Mouse (Mus musculus): ENCODE data around the gene Cutal.

Cutal gene

DNA sequence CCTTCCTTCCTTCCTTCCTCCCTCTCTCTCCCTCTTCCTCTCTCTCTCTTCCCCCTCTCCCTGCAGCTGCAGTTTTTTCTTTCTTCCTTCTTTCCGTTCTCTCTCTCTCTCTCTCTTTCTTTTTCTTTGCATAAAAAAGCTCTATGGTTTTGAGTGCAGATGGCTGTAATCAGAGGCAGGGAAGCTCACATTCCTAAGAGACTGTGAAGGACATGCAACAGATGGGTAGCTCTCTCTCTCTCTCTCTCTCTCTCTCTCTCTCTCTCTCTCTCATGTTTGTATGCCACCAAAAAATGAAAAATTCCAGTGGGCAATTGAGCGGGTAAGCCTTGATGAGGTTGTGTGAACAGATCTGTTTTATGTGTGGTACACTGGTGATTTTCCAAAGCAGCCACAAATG, 10.0 kb downstream of the Cutal start:
- DNase-seq, result no peak

DNA sequence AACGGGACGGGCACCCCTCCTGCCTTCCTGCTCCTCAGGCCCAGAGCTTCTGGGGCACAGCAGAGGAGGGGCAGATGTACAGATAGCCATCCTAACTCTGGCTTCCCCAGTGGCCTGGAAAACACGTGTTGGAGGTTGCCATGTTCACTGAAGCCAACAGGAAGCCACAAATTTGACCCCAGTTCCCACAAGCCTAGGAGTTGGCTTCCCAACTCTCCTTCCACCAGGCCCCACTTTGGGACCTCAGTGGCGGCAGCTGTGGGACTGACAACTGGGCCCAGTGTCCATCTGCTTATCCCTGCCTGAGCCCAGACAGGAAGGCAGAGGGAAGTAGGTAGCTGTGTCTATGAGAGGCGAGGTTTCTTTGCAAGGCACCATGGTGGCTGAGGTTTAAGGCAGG, 19.8 kb downstream of the Cutal start:
- DNase-seq, result no peak

GRCm38 (mm10) chr2:34895503-34896113, 21.4 kb downstream of the Cutal start:
- no peak for DNase-seq

- DNase-seq, result no peak
Observed at GRCm38 (mm10) chr2:34896821-34897460, 22.7 kb downstream of the Cutal start.

GRCm38 (mm10) chr2:34897820-34898219, 23.6 kb downstream of the Cutal start:
- DNase-seq, result no peak

DNA sequence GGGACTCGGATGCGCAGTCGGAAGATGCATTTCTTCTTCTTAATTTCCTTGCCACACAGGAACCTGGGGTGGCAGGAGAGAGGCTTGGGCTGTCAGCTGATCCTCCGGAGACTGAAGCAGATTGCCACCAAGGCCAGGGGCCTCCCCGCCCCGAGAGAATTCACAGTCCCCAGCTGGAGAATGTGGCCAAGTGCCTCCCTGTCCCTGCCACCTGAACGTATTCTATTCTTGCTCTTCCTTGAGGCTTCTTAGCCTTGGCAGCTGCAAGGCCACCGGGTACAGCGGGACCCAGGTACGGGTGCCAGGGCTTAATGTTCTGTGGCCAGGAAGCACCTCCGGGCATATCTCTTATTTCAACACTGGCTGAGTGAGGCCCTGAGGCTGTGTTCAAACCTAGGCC, 25.5 kb downstream of the Cutal start:
- DNase-seq, result no peak

- DNase-seq, result no peak
Observed at GRCm38 (mm10) chr2:34900412-34900811, 26.2 kb downstream of the Cutal start.

GRCm38 (mm10) chr2:34901726-34902125, 27.5 kb downstream of the Cutal start:
- no peak for DNase-seq

- no peak for DNase-seq
Observed at GRCm38 (mm10) chr2:34902731-34903130, 28.5 kb downstream of the Cutal start.

- DNase-seq, result no peak
Observed at GRCm38 (mm10) chr2:34903191-34903590, 29.0 kb downstream of the Cutal start.

GRCm38 (mm10) chr2:34903652-34904405, 29.6 kb downstream of the Cutal start:
- no peak for DNase-seq

DNA sequence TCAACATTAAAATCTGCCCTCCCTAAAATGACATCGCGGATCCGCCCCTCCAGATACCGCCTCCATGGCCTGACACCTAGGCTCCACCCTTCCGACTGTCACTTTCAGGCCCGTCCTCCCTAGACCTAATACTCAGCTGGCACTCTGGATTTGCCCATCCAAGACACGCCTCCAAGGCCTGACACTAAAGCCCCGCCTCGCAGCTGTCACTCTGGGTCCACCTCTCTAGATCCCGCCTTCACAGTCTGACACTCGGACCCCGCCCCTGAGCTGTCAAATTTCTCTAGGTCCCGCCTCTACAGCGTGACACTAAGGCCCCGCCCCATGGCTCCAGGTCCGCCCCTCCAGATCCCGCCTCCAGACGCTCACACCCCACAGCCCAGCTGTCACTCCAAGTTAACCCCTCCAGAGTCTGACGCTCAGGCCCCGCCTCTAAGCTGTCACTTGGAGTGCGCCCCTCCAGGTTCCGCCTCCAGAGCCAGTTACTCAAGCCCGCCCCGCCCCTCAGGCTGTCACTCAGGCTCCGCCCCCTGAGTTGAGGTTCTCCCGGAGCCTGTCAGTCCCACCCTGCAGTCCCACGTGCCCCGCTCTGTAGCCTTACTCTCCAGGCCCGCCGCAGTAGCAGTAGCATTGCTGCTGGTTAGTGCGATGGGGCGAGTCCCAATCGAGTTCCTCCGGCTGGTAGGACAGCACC, 30.8 kb downstream of the Cutal start:
- DNase-seq, result peak; percentile 99

- DNase-seq, result no peak
Observed at GRCm38 (mm10) chr2:34906426-34906825, 32.2 kb downstream of the Cutal start.

DNA sequence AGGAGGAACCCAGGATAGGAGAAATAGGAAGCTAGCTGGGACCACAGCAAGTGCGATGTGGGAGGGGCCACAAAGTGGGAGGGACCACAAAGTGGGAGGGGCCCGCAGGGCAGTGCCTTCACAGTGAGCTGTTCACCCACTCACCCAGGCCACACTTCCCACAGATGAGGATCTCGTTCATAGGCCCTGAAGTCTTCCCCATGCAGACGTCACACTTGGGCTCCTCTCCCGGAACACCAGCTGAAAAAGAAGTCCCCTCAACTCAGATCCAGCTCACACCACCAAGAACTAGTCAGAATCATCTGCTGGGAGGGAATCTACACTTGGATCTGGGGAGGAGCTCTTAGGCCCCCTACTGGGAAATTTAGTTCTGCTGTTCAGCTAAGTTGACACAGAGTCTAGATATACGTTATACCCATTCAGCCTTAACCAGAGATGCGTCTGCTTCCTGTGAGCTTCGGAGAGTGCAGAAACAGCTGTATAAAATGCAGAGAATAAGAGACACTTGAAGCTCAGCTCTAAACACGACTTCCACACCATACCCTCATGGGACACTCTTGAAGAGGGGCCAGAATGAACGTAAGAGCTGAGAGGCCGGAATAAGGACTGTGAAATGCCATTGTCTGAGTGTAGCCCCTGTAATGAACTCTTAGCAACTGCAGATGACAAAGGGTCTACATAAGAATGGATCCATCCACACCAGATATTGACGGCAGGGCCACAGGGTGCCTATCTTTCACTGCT, 32.8 kb downstream of the Cutal start:
- no peak for DNase-seq

DNA sequence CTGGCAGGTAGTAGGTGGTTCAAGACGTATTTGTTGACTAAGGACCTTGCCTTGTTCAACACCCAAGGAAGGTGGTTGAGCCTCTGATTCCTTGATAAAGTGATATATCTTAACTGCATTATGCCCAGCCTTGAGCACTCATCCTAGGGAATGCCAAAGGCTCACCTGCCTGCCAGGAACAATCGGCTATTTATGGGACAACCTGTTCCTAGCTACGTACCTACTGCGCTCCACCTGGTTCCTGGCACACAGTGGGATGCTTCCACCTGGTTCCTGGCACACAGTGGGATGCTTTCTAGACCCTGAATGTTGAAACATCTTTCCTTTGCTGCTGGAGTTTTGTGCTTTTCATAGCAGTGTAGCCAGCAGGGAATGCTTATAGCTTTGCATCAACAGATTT, 35.5 kb downstream of the Cutal start:
- no peak for DNase-seq

DNA sequence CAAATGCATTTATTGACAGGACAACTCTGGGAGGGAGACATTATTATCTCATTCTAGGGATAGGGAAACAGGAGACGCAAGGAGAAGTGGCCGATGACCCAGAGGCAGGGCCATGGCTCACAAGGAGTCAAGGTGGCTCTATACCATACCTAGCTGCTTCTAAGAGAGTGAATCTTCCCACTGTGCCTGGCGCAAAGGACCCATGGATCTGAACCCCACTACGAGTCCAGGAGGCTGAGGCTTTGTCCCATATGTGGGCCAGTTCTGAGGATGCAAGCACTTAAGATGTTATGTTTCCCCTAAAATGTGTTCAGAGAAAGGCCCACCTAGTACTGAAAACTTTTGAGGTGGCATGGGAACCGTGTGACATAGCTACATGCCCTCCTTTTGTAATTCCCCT, 37.7 kb downstream of the Cutal start:
- no peak for DNase-seq

GRCm38 (mm10) chr2:34912613-34913012, 38.4 kb downstream of the Cutal start:
- DNase-seq, result no peak

GRCm38 (mm10) chr2:34913218-34914068, 39.2 kb downstream of the Cutal start, which contains the start of gene Phf19:
Gene Phf19 (minus strand): TSS chr2:34914026.
- no peak for DNase-seq

DNA sequence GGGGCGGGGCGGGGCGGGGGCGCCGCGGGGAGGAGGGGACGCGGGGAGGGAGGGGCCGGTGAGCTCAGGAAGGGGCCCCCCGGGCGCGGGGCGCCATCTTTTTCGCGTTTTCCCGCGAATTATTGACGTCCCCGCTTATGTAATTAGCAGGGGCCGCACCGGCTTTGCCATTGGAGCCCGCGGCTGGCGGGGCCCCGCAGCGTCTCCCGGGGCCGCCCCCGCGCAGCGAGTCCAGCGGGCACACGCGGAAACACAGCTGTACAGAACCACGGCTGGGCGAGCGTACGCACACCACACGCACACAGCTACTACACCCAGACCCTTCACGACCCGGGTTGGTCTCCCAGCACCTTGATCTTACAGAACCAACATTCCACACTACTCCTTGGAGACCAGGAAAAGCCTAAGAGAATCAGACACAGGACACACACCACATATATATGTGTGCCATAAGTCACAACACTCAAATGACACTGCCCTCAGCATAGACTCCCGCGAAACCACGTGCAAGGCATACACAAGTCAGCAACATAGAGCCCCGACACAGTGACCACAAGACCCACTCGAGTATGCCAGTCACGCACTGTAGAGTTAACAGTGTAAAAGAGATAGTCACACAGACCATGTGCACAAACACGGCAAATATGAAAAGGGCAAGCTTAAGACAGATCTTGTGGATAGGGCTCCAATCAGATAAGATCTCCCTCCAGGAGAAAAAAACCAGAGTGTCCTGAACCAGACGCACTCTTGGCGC, 40.0 kb downstream of the Cutal start:
- DNase-seq, result peak; percentile 29

DNA sequence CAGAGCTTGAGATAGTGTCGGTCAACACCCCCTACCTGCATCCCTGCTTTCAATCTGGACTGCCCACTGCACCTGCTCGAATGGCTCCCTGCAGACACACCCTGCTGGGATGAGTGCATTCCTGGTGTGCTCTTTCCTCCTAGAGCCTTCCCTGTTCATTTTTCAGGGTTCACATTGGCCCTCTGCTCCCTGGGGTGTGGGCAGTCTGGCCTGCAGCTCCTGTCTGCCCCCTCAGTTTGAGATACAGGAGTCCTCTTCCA, 40.6 kb downstream of the Cutal start:
- DNase-seq, result no peak

- no peak for DNase-seq
Observed at GRCm38 (mm10) chr2:34915103-34915502, 40.9 kb downstream of the Cutal start.

Measured in right cerebral cortex, adult 18-20 months (tissue).